Mouse (Mus musculus) stomach, postnatal 0 days (tissue): ENCODE results near the gene Pknox2.

Experiments used
- CTCF ChIP-seq: IDR thresholded peaks from 2 replicates; pipeline ENCODE4 v1.5.1; 2016; ENCODE audit warnings: antibody characterized with exemption, low read depth, mild to moderate bottlenecking, moderate library complexity
- EP300 ChIP-seq: optimal IDR thresholded peaks from 2 replicates; pipeline ENCODE3; 2016; ENCODE audit warnings: antibody characterized with exemption

GRCm38 (mm10) chr9:36863694-36864093, 283.5 kb downstream of the Pknox2 start:
- TF ChIP-seq EP300 (no peak), CTCF (no peak)
